Mouse (Mus musculus) spleen, embryonic (tissue): ENCODE results near the gene Timm13.

Experiments
- CTCF ChIA-PET: fragments of 350-600 bp; sonication (Branson Sonifier 250); formaldehyde crosslinking; loops from one replicate; lab custom pipeline; 2022; lab: Charles Lee

Gene Timm13

DNA sequence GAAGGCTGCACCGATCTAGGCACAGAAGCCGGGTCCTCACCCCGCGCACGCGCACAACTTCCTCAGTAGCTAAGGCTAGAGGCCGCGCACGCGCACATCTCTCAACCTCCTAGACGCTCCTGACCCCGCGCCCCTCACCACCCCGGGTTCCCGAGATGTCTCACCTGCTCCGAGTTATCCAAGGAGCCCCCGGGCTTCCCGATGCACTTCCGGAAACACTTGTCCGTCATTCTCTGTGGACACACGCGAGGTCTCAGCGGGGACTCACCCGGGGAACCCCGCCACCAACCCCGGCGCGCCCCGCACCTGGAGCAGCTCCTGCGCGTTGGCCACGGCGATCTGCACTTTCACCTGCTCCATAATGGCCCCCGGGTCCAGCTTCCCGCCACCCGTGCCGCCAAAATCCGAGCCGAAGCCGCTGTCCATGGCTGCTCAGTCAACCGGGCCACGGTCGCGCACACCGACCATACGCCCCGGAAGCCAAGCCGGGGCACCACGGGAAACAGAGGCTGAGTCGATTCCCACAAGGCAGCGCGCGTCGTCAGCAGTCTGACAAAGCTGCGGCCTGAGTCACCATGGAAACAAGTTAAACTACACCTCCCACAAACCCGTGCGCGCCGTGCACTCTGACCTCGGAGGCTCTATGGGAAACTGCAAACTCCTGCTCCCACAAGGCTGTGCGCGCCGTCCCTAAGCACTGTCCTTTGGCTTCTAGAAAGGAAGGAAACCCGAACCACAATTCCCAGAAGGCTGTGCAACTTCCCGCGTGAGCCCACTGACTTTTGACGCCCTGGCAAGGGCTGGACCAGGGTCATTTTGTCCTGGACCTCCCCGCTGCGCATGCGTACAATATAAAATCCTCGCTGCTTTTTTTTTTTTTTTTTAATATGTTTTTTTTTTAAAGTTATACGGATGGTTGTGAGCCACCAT is at the start of gene Timm13:
TSS of gene Timm13 (minus strand) at position 652 of the 930 bp plus-strand sequence.
- CTCF ChIA-PET = interaction anchor here (0.5 kb wide), 1 partner anchor 98 kb away, joined by 6 read pairs; no protein-coding TSS in a partner anchor

- CTCF ChIA-PET = interaction anchor here (0.6 kb wide), 2 partner anchors 11 to 687 kb away, joined by 3 to 5 read pairs; no protein-coding TSS in a partner anchor
Measured at GRCm38 (mm10) chr10:80950314-80950713, 49.5 kb upstream of the Timm13 start.

DNA sequence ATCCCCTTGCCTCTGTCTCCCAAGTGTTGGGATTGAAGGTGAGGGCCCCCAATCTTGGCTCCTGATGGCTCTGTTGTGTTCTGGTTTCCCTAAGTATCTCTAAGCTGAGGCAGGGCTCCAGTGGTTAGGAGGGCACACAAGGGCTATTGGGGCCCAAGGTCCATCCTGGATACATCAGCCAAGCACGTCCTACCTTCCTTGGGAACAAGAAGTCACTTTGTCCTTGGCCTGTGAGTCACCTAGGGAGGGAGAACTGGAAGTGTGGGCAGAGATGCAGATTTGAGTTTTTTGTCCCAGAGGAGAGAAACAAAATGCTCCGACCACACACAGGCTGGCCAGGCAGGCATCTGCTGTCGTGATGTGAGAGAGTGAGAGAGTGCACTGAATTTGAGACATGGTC is 48.3 kb upstream of the Timm13 start:
- CTCF ChIA-PET = no interaction called here

DNA sequence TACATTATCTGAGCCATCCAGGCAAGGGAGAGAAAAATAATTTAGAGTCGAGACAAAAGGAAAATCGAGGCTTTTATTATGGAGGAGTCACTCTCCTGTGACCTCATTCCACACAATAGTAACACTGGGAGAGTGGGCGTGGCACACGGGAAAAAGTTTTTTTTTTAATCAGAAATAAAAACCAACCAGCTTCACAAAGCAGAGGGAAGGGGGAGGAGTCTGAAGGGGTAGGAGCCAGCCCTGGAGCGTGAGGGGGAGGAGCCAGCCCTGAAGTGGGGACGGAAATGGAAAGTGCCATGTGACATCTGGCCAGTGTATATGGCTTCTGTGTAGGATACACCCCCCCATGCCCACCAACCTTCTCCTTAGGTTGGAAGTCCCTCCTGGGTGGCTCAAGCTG is 47.8 kb upstream of the Timm13 start:
- CTCF ChIA-PET = interaction anchor here (0.6 kb wide), 1 partner anchor 158 kb away, joined by 3 read pairs; no protein-coding TSS in a partner anchor

DNA sequence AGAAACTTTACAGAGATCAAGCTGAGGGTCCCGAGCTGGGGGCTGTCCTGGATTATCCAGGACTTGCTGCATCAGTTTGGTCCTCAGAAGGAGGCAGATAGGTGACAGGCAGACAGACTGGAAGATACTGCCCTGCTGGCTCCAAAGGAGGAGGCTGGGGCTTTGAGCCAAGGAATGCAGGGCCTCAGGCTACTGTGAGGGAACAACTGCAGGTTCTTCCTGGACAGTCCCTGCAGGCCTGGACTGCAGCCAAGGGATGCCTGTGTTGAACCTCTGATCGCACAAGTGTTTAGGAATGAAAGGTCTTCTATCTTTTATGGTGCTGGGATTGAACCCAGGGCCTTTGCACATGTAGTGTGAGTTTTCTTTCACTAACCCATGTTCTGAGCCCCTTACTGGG is 47.0 kb upstream of the Timm13 start:
- CTCF ChIA-PET = interaction anchor here (0.7 kb wide), 1 partner anchor 16 kb away, joined by 3 read pairs; no protein-coding TSS in a partner anchor

DNA sequence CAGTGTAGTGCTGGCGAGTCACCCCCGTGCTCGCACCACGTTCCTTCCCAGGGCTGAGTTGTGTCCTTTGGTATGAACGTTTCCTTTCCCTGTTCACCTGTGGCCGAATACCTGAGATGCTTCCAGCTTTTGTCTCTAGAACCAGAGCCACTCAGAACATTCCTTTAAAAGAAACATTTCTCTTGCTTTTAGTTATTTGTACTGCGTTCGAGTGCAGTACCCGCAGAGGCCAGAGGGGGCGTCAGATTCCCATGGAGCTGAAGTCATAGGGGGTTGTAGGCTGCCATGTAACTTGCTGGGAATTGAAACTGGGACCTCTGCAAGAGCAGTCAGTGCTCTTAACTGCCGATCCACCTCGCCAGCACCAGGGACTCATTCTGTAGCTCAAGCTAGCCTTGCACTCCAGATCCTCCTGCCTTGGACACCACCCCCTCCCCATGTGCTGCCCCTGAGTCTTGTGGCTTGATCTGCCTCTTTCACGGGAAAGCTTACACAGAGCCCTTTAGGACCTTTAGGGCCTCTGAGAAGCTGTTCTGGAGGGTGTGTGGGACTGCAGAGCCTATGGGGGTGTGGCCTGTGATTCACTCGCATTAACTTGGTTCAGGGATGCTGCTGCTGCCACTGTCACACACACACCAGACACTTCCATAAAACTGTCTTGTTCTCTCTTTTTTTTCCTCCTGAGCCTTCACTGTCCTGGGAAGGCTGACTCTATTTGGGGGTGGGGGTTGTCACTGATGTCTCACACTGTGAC is 46.1 kb upstream of the Timm13 start:
- CTCF ChIA-PET = no interaction called here

DNA sequence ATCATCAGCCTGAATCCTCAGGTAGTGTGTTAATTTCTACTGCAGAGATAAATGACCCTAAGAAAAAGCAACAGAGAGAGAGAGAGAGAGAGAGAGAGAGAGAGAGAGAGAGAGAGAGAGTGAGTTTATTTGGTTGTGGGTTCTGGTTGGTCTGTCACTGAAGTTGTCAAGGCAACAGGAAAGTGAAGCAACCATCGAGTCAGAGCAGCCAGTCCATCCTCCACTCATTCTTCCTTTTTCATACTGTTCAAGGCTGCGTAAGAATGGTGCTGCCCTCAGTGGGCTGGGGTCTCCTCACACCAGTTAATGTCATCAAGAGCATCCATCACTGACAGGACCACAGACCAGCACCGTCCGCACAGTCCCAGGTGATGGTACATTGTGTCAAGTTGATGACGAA is 43.5 kb upstream of the Timm13 start:
- CTCF ChIA-PET = interaction anchor here (0.9 to 1.4 kb wide), 2 partner anchors 17 to 41 kb away, joined by 3 to 4 read pairs; no protein-coding TSS in a partner anchor

DNA sequence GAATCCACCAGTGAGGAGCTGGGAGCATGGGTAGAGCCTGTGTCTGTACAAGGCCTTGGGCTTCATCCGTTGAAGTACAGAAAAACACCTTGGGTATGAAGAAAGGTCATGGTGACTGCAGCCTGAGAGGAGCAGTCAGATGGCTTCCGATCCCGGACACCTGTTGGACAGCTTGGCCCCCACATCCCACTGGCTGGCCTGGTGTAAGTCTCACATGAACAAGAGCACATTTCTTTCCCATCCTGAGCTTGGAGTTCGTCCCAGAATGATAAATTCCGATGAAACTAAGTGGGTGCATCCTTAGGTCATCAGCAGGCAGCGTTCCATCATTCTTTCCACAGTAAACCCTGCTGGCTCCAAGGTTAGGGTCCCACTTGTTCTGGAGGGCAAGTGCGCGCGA is 42.9 kb upstream of the Timm13 start:
- CTCF ChIA-PET = interaction anchor here (1.4 kb wide), 1 partner anchor 18 kb away, joined by 4 read pairs; no protein-coding TSS in a partner anchor

GRCm38 (mm10) chr10:80942919-80943318 is 42.1 kb upstream of the Timm13 start:
- CTCF ChIA-PET = no interaction called here

DNA sequence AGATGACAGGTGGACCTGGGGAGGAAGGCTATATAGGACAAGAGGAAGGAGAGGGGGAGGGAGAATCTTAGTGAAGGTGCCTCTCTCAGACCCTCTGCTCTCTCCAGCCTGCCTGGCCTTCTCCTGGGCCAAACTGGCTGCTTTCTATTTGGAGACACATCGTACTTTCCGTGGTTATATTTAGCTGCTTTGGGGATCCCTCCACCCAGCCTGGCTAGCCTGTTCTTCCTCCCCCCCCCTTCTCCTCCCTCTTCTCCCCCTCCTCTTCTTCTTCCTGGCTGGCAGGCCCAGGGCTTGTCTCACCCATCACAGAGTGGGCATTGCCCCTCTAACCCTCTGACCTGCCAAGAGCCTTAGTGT is 40.2 kb upstream of the Timm13 start:
- CTCF ChIA-PET = interaction anchor here (1.0 kb wide), 1 partner anchor 12 kb away, joined by 3 read pairs; no protein-coding TSS in a partner anchor

DNA sequence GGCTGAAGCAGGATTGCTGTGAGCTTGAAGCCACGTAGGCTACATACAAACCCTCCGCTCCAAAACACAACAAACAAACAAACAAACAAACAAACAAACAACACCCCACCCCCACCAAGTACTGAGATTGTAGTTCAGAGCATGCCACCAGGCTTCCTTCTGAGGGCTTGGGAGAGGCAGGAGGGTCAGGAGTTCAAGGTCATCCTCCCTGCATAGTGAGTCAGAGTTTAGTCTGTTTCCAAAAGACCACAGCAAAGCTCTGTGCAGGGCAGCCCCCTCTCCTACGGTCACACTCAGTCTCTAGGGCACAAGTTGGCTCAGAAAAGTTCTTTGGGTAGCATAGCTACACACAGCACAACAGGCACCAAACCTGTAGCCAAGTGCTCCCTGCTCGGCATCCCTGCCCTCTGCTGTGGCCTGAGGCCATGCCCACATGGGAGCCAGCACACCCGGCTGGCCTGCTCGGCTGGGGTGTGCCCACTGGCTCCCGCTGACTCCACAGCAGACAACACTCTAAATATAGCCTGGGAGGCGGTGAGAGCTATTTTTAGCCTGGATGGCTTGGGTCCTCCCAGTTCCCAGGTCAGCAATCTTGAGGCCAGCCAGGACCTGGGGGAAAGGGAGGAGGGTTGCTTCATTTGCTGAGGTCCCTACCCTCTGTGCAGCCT is 39.7 kb upstream of the Timm13 start:
- CTCF ChIA-PET = interaction anchor here (0.7 to 1.0 kb wide), 2 partner anchors 11 to 23 kb away, joined by 3 read pairs; no protein-coding TSS in a partner anchor

DNA sequence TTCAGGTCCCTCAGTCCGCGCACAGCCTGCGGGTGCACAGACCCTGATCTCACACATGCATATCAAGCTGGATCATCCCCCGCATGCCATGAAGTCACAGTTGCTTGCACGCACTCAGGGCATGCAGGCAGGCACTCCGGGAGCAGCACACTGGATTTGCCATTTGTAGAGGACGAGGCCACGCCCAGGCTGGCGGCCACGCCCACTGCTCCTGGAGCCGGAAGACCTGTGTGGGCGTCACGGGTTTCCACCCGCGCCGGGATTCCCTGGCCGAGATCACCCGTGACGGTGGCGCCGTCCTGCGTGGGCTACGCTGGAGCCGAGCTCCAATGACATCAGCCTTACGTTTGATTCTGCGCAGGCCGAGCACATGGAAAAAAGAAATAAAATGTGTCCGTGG is 38.9 kb upstream of the Timm13 start:
- CTCF ChIA-PET = interaction anchor here (0.7 kb wide), 1 partner anchor 24 kb away, joined by 3 read pairs; no protein-coding TSS in a partner anchor

GRCm38 (mm10) chr10:80938831-80939550 is 38.2 kb upstream of the Timm13 start:
- CTCF ChIA-PET = interaction anchor here (0.6 kb wide), 1 partner anchor 19 kb away, joined by 4 read pairs; no protein-coding TSS in a partner anchor

- CTCF ChIA-PET = interaction anchor here (1.5 to 1.7 kb wide), 2 partner anchors 18 to 20 kb away, joined by 3 to 9 read pairs; no protein-coding TSS in a partner anchor
Measured at GRCm38 (mm10) chr10:80937646-80938045, 36.9 kb upstream of the Timm13 start.

DNA sequence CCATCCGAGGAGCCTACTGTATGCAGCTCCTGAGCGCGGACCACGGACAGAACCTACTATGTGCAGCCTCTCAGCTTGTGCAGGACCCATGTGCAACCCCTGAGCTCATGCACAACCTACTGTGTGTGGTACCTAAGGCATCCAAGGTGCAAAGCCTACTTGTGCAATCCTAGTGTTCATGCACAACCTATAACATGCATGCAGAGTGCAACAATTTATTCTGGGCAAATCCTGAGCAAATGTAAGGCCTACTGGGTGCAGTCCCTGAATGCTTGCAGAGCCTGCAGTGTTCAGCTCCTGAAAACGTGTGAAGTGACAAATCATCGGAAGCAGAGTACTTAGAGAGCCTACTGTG is 36.0 kb upstream of the Timm13 start:
- CTCF ChIA-PET = interaction anchor here (1.1 to 1.7 kb wide), 3 partner anchors 19 to 58 kb away, joined by 3 to 9 read pairs (median 3); no protein-coding TSS in a partner anchor

GRCm38 (mm10) chr10:80936135-80936809 is 35.5 kb upstream of the Timm13 start:
- CTCF ChIA-PET = interaction anchor here (0.6 to 1.7 kb wide), 4 partner anchors 19 to 184 kb away, joined by 3 to 9 read pairs (median 3); no protein-coding TSS in a partner anchor

- CTCF ChIA-PET = no interaction called here
Measured at GRCm38 (mm10) chr10:80935698-80936097, 34.9 kb upstream of the Timm13 start.

- CTCF ChIA-PET = no interaction called here
Measured at GRCm38 (mm10) chr10:80935241-80935640, 34.5 kb upstream of the Timm13 start.
